Mouse (Mus musculus) hematopoietic stem cell, adult 5-6 weeks (primary cell): ENCODE measurements around the gene Rsph14. TPM values are rescaled to one million over a fixed set of nuclear protein-coding genes. Genes with fewer than 3 reads are reported as not detected.
A peak's percentile ranks its signal among the peaks of the same experiment; 100 is the strongest.

Experiments used
- ATAC-seq, 2 experiments: fragments of 125-278 bp in 1 of 2; replicated peaks in 1 of 2; 2 replicates each; pipeline ENCODE4 v1.8.0; 2016 to 2017; ENCODE audit warnings: inconsistent platforms in 2 of 2, mild to moderate bottlenecking in 2 of 2, moderate number of reproducible peaks in 2 of 2, low read depth in 1 of 2, moderate TSS enrichment in 1 of 2; ENCODE audit not compliant: low FRiP score in 2 of 2, poor library complexity in 2 of 2, severe bottlenecking in 2 of 2, insufficient read depth in 1 of 2, low TSS enrichment in 1 of 2
- total RNA-seq: library from RNA; stranded (forward); fragments of 172-1452, 232-1000 nt; gene quantifications from 2 replicates; pipeline ENCODE4 v1.2.3, GENCODE M21; 2017

Rsph14 gene
- total RNA-seq, 1 experiment from 2014 or later, result not detected

GRCm38 (mm10) chr10:74922763-74923162 is 109.6 kb downstream of the Rsph14 start:
- peak; percentile 79 to 86 for ATAC-seq

GRCm38 (mm10) chr10:74921614-74922013 is 110.8 kb downstream of the Rsph14 start:
- ATAC-seq, result no peak

- peak; percentile 73 to 77 for ATAC-seq
These were observed 111.4 kb downstream of the Rsph14 start for GRCm38 (mm10) chr10:74920853-74921567.

GRCm38 (mm10) chr10:74919277-74919676 is 113.1 kb downstream of the Rsph14 start:
- no peak for ATAC-seq

GRCm38 (mm10) chr10:74908431-74908830 is 124.0 kb downstream of the Rsph14 start:
- no peak for ATAC-seq

Other genes with a start within 250 kb of the Rsph14 start
- gene Gnaz, start 65.4 kb downstream of the Rsph14 start, total RNA-seq, result 0.69 and 4.3 TPM in 2 replicates
- gene Rab36, start 4.5 kb upstream of the Rsph14 start, total RNA-seq, result 1.3 and 3.3 TPM in 2 replicates
- gene Bcr, start 28.0 kb upstream of the Rsph14 start, total RNA-seq, result 20.1 and 34.9 TPM in 2 replicates
- 53.5 and 62.8 TPM in 2 replicates for gene Specc1l, start 179.5 kb upstream of the Rsph14 start, total RNA-seq